Mouse (Mus musculus) liver, embryonic 14.5 days (tissue): Measurements from ENCODE around the gene Naa38.

Source experiments
- CTCF ChIP-seq: IDR thresholded peaks from 2 replicates; pipeline ENCODE4 v1.5.1; 2016; ENCODE audit warnings: antibody characterized with exemption, low read depth, control low read depth
- EP300 ChIP-seq: IDR thresholded peaks from 2 replicates; pipeline ENCODE4 v1.6.1; 2016; ENCODE audit warnings: antibody characterized with exemption, low read depth

- TF ChIP-seq CTCF (no peak), EP300 (no peak)
These were observed 33.5 kb downstream of the Naa38 start for GRCm38 (mm10) chr11:69428751-69429150.
